Mouse (Mus musculus): ENCODE measurements at regions not wholly inside any gene's neighbourhood (a gene's known extent, or its start where the extent isn't known, plus 50 kb on each side); places are given as distances from the start of the nearest gene placed in this dataset.

DNA sequence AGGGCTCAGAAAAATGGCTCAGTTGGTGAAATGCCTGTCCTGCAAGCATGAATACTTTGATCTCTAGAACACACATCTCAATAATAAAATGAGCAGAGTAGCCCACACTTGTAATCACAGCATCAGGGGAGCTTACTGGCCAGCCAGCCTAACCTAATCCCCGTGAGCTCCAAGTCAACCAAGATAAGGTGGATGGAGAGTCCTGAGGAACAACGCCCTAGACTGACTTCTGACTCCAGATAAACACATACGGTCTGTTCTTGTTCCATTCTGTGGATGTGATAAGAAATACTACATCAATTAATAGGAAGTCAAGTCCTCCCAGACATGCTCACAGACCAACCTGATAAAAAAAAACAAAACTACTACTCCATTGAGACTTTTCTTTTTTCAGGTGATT lies 180.4 kb upstream of the Jarid2 start:
- no peak for DNase-seq (ENCODE audit: low read depth, low spot score)

DNA sequence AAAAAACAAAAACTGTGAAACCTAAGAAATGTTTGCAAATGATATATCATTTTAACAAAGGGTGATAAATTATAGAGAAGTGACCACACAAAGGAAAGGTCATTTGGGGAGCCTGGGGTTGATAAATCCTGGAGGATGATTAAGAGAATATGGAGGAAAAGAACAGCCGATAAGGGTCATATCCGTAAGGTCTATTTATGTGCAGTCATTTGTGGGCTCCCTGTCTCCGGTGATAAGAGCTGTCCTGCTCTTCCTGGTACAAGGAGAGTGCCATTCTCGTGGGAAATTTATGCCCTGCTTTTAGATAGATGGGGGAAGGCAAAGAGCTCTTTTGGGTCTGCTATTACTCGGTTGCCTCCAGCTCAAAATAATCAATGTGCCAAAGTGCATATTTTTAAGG lies 175.9 kb upstream of the Jarid2 start:
- no peak for DNase-seq (ENCODE audit: low read depth, low spot score)

DNA sequence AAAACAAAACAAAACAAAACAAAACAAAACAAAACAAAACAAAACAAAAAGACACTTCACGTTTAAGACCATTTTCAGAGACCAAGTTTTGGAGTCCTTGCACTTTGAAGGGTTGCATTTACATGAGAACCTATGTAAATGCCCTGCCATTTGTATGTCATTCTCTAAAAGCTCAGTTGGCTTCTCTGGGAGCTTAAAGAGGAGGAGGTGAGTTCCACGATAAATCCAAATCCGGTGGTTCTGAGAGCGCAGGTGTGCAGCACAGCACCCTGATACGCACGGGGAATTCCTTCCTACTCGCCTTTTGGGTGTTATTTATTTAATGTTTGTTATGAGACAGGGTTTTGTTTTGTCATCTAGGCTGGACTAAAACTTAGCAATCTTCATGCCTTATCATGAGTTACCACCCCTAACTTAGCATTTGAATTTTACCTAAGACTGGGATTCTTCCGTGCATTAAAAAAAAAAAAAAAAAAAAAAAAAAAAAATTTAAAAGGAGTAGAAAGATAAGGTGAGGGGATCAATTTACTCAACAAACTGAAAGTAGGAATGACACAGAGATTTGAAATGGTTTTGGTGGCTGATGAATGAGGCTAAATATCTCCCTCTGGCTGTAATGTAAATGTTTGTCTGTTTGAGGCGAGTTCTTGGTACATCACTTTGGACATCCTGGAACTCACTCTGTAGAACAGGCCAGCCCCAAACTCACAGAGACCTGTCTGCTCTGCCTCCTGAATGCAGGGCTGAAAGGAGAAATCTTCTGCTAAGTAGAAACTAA lies 174.4 kb upstream of the Jarid2 start:
- no peak for DNase-seq (ENCODE audit: low read depth, low spot score)

DNA sequence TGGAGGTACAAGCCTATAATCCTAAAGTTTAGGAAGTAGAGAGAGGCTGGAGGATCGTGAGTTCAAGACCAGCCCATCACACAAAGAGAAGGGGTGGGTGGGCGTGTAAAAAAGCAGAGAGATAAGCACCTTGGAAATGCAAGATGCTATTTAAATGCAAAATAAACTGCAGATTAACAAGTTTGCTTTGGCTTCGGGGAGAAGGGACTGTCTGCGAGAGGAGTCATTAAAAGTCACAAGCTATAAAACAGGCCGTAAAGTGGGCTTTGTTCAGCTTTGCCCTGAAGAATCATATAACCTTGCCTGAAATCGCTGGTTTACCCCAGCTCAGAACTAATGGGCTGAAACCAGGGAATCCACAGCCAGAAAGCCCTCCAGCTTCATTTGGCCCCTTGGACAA lies 173.3 kb upstream of the Jarid2 start:
- no peak for DNase-seq (ENCODE audit: low read depth, low spot score)

DNA sequence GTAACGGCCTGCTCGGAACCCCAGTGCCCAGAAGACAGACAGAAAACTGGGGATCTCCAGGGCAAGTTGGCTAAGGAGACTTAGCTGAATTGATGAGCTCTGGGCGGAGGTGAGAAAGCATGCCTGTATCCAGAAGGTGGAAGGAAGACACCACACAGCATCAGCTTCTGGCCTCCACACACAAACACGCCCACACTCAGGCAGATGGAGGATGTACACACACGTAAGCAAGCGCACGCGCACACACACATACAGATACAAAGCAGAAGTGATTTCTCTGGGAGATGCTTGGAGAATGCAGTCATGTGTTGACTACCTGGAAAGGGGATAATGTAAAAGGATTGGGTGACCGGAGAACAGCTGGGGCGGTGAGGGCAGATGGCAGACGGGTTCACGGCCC lies 171.2 kb upstream of the Jarid2 start:
- DNase-seq (ENCODE audit: low read depth, low spot score) = no peak

DNA sequence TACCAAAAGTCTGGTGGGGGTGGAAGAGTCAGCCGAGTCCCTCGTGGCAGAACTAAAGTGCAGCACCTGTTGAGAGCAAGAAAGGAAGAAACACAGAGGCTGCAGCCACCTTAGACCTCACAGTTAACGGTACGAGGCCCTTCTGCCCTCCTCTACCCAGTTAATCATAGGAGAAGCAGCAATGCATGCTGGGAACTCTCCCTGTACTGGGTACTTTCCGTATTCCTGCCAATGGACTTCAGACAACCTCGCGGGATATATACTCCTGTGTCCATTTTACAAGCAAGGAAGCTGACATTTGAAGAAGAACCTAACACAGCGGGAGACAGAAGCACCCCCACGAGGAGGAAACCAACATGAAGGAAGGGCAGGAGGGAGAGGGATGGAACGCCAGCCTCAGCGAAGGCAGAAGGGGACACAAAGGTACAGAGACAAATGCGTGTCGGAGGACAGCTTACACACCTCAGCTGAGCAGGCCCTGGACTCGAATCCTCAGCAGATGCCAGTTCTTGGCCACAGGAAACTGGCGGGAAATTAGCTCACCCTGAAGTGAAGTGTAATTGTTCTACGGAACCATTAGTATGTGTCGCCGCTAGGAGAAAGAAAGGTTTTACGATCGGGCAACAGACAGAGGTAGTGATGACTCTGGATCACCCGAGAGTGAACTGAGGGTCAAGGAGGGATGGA lies 170.6 kb upstream of the Jarid2 start:
- DNase-seq (ENCODE audit: low read depth, low spot score) = no peak

DNA sequence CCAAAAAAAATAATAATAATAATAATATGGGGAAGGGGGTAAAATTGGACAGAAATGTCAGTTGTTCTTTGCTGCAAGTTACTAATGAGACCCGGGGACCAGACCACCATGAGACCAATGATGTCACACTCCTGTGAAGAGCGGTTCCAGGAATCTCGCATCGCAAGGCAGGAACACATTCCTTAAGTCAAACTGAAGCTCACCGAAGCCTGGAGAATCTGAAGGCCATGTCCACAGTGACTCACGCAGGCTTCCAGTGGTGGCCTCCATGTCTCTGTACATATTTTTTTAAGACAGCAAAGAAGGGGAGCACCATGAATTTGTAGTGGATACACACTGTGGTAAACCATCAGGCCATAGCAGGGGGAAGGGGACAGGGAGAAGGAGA lies 170.1 kb upstream of the Jarid2 start:
- no peak for DNase-seq (ENCODE audit: low read depth, low spot score)

DNA sequence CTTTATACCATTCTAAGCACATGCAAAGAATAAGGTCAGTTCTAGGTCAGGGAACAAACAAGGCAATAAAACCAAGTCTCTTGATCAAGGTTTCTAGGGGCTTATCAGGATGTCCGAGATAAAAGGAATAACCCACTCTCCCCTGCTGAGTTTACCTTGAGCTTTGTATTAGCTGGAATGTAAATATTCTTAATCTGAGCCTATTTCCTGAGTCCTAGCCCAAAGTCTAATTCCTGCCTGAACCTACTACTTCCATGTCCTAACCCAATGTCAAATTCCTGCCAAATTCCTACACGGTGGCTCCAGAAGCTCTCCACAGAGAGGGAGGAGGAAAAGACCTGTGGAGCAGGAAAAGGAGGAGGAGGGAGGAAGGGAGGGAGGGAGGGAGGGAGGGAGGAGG lies 169.6 kb upstream of the Jarid2 start:
- DNase-seq (ENCODE audit: low read depth, low spot score) = no peak

DNA sequence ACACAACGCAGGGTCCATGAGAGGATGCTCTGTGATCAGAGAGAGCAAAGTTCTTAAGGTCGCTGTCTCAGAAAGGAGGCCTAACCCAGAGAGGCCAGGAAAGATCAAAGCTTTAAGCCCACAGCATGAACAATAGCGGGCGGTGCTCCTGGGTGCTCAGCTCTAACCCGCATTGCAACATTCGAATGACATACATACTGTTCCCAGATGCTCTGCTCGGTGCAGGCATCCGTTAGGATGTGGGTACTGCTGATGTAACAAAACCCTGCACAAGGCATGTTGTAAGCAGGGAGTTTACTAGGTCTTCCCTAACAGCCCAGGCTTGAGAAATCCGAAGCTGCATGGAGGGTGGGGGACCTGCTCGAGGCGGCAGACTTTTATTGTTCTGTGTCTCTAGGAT lies 164.6 kb upstream of the Jarid2 start:
- no peak for DNase-seq (ENCODE audit: low read depth, low spot score)

DNA sequence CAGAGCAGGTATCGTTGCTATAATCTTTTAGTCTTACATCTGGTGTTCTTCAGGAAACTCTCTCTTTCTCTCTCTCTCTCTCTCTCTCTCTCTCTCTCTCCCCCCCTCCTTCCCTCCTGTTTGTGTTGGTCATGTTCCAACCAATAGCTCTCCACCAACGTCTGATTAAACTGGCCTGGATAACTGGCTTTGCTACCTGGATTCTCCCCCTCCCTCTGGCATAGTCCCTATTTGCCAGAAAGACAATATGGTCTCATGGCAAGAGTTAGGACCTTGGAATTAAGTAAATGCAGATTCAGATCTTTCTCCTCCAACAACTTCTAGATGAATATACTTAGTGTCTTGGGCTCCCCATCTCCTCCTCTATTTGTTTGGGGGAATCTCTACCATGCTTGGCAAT lies 161.6 kb upstream of the Jarid2 start:
- no peak for DNase-seq (ENCODE audit: low read depth, low spot score)

DNA sequence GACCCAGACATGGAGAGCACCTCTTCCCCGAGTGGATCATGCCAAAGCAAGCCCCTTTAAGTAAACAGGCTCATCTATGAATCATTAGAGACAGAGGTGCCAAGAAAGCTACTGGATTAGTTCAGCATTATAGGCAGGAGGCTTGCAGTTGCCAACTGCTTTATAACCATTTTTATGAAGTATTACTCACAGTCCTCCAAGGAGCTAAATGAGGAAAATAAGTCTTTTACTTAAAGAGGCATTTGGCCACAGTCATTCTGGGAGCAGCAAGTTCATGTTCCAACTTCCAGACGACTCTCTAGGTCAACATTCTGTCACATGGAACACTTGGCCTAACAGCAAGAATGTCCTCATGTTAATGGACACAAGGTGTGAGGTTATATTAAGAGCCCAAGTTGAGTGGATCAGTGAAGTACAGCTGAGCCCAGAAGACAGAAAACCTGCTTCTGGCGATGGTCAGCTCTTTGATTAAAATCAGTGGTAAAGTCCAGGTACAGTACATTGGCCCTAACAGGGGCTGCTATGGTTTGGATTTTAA lies 160.0 kb upstream of the Jarid2 start:
- DNase-seq (ENCODE audit: low read depth, low spot score) = no peak

DNA sequence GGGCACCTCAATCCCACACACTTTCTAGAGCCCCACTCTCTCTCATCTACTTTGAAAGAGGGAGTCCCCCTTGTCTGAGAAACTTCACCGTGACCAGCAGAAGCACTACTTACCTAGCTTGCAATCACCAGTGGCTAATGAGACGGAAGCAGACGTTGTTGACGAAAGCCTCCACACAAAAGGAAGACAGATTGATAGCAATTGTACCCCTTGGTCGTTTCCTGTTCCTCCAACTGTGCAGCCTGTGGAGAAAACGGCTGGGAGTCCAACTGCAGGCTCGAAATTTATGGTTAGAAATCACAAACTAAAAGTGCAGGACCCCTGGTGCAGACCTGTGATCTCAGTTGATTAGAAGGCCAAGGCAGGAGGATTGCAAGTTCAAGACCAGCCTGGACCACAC lies 155.8 kb upstream of the Jarid2 start:
- DNase-seq (ENCODE audit: low read depth, low spot score) = no peak

DNA sequence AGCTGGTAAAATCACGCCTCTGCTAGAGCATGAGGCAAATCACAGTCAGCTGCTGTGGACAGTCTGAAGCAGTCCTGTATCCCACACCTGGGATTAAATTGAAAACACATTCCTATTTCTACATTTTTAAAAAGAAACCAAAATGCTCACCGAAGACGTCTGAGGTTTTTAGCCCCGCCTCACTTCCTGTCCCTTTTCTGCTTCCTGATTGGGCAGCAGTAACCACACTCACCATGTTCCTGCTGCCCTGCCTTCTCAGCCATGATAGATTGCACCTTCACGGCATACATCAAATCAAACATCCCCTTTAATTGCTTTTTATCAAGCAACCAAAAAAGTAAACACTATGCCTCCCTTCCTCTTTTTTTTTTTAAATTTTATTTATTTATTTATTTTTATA lies 150.1 kb upstream of the Jarid2 start:
- DNase-seq (ENCODE audit: low read depth, low spot score) = no peak

DNA sequence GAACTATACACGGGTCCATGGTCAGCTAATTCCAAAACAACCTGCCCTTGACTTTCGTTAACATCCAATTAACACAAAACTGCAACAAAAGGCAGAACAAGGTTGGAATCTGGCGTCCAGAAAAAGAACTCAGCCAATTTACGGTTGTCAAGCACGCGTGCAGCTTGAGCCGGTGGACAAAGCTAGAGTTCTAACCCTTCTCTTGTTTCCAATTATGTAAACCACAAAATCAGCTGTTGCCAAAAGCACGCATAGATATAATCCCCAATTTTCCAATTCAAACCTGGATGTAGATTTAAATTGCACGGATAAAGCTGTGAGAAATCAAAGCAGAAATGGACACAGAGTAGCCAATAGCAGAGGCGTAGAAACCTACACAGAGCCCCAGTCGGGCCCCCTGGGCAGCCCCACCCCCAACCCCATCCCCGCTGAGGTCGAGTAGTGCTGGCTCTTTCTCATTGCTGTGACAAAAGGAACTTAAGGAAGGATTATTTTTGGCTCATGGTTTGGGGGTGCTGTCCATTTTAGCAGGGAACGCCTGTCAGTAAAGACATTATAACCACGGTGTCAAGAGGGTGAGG lies 149.0 kb upstream of the Jarid2 start:
- DNase-seq (ENCODE audit: low read depth, low spot score) = no peak

DNA sequence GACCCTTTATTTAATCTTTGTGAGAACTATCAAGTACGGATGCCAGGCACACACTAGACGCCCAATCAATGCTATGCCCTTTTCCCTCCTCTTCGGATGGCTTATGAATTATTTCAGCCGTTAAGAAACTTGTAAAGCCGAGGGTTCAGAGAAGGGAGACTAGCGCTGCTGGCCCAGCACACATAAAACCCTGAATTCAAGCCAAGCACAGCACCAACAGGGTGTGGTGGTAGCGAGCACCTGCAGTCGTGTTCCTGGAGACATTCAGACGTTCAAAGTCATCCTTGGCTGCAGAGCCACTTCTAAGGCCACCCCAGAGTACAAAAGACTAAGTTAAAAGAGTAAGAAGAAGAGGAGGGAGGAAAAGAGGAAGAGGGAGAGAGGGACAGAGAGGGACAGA lies 148.5 kb upstream of the Jarid2 start:
- no peak for DNase-seq (ENCODE audit: low read depth, low spot score)

DNA sequence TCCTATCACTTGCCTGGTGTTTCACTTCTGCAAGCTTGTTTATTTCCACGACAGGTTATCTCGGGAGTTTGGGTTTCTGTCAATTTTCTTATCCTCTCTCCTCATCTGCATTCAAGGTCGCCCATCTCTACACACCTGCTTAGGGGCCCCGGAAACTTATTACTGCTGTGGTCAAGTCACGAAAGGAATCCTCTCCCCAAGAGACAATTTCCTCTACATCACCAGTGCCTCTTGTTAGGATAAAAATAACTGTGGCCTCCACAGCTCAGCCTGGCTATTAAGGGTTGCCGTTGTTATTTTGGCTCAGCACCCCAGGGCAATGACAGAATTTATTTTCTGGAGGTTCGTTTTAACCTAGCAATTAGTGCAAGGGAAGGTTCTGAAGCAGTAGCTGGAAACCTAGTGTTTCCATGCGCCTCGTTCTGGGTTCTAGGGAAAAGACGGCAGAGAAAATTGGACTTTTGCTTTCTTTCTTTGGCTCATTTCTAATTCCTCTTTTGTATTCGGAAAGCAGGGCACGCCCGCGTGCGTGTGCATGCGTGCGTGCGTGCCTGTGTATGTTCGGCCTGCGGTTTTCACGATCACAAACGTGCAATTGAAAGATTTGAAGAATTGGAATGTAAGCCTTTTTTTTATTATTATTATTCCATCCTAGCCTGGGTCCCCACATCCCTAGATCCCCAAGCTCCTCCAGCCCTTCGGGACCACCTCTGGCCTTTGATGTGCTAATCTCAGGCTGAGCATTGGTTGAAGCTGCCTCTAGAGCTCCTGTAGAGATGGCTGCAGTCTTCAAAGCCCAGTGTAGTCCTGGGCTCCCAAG lies 147.1 kb upstream of the Jarid2 start:
- no peak for DNase-seq (ENCODE audit: low read depth, low spot score)

DNA sequence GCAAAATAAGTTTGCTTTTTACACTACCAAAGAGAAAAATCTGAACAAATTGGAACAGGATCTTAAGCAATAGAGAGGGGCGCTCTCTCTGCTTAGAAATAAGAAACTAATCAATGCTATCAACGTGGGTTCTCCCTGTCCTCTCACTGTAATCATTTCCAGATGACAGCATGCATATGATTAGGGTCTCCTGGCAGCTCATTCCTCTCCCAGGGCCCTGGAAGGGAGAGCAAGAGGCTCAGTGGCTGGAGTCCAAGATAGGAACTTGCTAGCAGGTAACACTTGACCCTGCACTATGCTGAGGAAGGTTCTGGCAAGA lies 146.5 kb upstream of the Jarid2 start:
- no peak for DNase-seq (ENCODE audit: low read depth, low spot score)

DNA sequence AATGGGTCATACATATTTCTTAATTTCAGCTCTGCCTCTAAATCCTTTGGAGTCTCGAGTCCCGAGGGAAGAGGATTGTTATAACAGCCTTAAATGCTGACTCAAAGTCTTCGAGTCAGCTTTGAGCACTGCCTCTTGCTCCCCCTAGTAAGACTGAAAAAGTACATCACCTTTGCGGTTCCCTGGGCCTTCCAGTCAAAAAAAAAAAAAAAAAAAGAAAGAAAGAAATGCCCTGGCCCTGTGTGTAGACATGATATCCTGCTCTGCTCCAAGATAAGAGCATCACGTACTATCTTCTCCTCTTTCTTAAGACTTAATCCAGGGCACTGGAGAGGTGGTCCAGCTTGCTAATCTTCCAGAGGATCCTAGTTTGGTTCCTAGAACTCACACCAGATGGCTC lies 145.7 kb upstream of the Jarid2 start:
- DNase-seq (ENCODE audit: low read depth, low spot score) = no peak

DNA sequence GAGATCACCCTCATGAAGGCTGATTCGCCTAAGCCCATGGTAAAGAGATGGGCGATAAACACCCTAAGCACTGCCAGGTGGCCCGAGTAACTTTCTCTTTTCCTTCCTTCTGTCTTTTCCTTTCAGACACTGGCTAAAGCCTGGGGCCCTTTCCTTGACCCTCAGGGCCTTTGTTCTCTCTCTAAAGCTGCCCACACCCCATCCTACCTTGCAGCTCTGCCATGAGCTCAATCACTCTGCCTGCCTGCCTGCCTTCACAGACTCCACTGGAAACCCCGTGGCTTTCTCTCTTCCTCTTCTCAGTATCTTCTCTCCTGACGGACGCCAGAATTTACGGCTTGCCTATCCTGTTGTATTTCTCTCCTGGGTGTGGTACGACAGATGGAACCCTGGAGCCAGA lies 145.1 kb upstream of the Jarid2 start:
- no peak for DNase-seq (ENCODE audit: low read depth, low spot score)

DNA sequence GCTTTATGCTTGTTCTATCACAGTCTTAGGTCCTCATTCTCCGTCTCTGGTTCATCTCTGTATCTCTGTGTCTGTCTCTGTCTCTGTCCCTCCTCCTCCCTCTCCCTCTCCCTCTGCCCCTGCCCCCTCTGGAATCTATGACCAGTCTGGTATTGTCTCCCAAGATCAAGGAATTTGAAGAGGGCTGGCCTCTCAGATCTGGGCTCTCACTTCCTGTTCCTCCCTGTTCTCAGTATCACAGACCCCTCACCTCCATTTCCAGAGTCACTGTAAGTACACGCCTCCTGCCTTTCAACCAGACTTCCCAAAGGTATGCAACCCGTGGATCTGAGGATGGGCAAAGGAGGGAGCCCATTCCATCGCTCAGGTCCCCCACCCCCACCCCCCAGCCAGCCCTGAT lies 144.7 kb upstream of the Jarid2 start:
- DNase-seq (ENCODE audit: low read depth, low spot score) = no peak

DNA sequence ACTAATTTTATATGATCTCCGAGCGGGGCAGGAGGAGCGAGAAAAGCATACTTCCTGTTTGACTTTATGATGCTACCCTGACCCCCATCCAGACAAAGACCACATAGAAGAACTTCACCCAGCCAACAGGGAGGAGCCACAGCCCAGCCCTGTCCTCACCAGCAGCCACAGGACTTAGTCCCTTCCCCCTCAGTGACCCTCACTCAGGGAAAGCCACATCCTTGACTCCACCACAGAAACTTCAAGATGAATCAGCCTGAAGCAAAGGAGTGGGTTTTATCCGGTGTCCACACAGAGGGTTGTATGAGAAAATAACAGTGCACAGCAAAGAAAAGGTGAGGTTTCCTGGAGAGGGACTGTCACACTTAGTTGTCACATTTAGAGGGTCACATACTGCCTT lies 141.4 kb upstream of the Jarid2 start:
- DNase-seq (ENCODE audit: low read depth, low spot score) = no peak

DNA sequence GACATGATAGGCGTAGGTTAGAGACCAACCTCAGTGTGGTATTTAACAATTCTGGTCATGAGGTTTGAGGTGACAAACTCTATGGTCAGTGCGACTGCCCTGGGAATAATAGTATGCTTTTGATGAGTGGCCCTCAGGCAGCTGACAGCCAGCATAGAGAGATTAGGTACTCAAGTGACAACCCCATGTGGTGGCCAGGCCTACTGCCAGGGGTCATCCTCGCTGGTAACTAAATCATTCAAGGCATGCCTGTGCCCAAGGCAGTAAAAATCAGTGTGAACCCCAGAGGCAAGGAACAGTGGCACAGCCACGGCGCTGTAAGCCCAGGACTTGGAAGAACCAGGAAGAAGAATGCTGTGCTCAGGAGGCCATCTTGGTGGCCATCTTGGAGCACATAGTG lies 134.6 kb upstream of the Jarid2 start:
- no peak for DNase-seq (ENCODE audit: low read depth, low spot score)
